Mouse (Mus musculus) olfactory bulb, adult 2 months (tissue): ENCODE data around the gene Cluap1.

Source experiments
- CTCF ChIP-seq: fragments of 200-500 bp; IDR thresholded peaks from 2 replicates; pipeline ENCODE4 v1.5.1; 2012; ENCODE audit warnings: low read depth, mild to moderate bottlenecking, low read length, moderate library complexity; ENCODE audit not compliant: insufficient read depth
- POLR2A ChIP-seq: fragments of 200-500 bp; IDR thresholded peaks from 2 replicates; pipeline ENCODE4 v1.6.1; 2012; ENCODE audit warnings: mild to moderate bottlenecking, low read depth, low read length, moderate library complexity; ENCODE audit not compliant: insufficient read depth

DNA sequence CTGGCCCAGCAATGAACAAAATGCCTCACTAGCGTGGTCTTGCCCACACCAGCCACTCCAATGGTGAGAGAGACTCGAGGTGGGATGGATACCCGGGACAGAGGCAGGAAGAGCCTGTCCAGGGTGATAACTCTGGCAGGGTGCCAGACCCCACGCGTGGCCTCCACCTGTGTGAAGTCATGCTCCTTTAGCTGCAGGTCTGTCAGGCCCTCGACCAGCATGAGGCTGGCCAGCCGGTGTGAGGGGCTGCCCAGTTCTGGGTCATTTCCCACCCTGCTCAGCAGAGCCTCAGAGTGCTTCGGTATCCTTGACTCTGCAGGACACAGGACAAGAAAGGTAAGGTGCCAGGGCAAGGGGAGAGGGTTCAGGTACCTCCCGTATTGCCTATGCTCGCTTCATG lies 56.4 kb downstream of the Cluap1 start:
- TF ChIP-seq CTCF (no peak), POLR2A (no peak)
